Mouse (Mus musculus): ENCODE results near the gene Gga1. TPM values are rescaled to one million over a fixed set of nuclear protein-coding genes. Genes with fewer than 3 reads are reported as not detected.

Gga1 gene
- polyA plus RNA-seq, 1 experiment from 2014 or later, result 44.9 TPM

Small RNAs within 50 kb of the gene (microRNA-seq; reads per million reads assigned to microRNA genes)
- gene Mir6955, result not detected

Other genes with a start within 250 kb of the Gga1 start
- 0.16 and 0.55 TPM in 2 replicates for gene Elfn2, start 158.4 kb upstream of the Gga1 start, polyA plus RNA-seq (2015; fragmentation: Nextera tagmentation; extraction: Ambion mirVana)
- gene Mfng, start 103.7 kb upstream of the Gga1 start, polyA plus RNA-seq (2015; fragmentation: Nextera tagmentation; extraction: Ambion mirVana), result 19.6 and 19.8 TPM in 2 replicates
- 6.3 and 7.4 TPM in 2 replicates for gene Card10, start 74.1 kb upstream of the Gga1 start, polyA plus RNA-seq (2015; fragmentation: Nextera tagmentation; extraction: Ambion mirVana)
- gene Cdc42ep1, start 34.6 kb upstream of the Gga1 start, polyA plus RNA-seq (2015; fragmentation: Nextera tagmentation; extraction: Ambion mirVana), result 29.4 and 38.7 TPM in 2 replicates
- 2.2 TPM in 1 of 2 replicates, not detected in the other for gene Lgals2, start 21.7 kb upstream of the Gga1 start, polyA plus RNA-seq (2015; fragmentation: Nextera tagmentation; extraction: Ambion mirVana)
- 0.20 and 0.41 TPM in 2 replicates for gene Gm49510, start 22.5 kb downstream of the Gga1 start, polyA plus RNA-seq (2015; fragmentation: Nextera tagmentation; extraction: Ambion mirVana)
- 19.8 and 20.0 TPM in 2 replicates for gene Sh3bp1, start 22.6 kb downstream of the Gga1 start, polyA plus RNA-seq (2015; fragmentation: Nextera tagmentation; extraction: Ambion mirVana)
- gene Pdxp, start 36.7 kb downstream of the Gga1 start, polyA plus RNA-seq (2015; fragmentation: Nextera tagmentation; extraction: Ambion mirVana), result 16.9 and 18.3 TPM in 2 replicates
- gene Lgals1, start 49.5 kb downstream of the Gga1 start, polyA plus RNA-seq (2015; fragmentation: Nextera tagmentation; extraction: Ambion mirVana), result 718 and 722 TPM in 2 replicates
- gene Nol12, start 57.7 kb downstream of the Gga1 start, polyA plus RNA-seq (2015; fragmentation: Nextera tagmentation; extraction: Ambion mirVana), result 28.3 and 33.7 TPM in 2 replicates
- gene Triobp, start 70.5 kb downstream of the Gga1 start, polyA plus RNA-seq (2015; fragmentation: Nextera tagmentation; extraction: Ambion mirVana), result 47.9 and 53.7 TPM in 2 replicates
- 301 and 315 TPM in 2 replicates for gene H1f0, start 151.3 kb downstream of the Gga1 start, polyA plus RNA-seq (2015; fragmentation: Nextera tagmentation; extraction: Ambion mirVana)
- gene Galr3, start 164.7 kb downstream of the Gga1 start, polyA plus RNA-seq (2015; fragmentation: Nextera tagmentation; extraction: Ambion mirVana), result not detected in 2 replicates
- gene Ankrd54, start 185.7 kb downstream of the Gga1 start, polyA plus RNA-seq (2015; fragmentation: Nextera tagmentation; extraction: Ambion mirVana), result 28.4 and 28.5 TPM in 2 replicates
- gene Eif3l, start 198.0 kb downstream of the Gga1 start, polyA plus RNA-seq (2015; fragmentation: Nextera tagmentation; extraction: Ambion mirVana), result 151 and 161 TPM in 2 replicates
- gene Micall1, start 231.7 kb downstream of the Gga1 start, polyA plus RNA-seq (2015; fragmentation: Nextera tagmentation; extraction: Ambion mirVana), result 21.1 and 23.2 TPM in 2 replicates

Measured in heart, embryonic 16.5 days (tissue).